Mouse (Mus musculus): ENCODE results near the gene Bnip2. TPM values are rescaled to one million over a fixed set of nuclear protein-coding genes. Genes with fewer than 3 reads are reported as not detected.

Bnip2 gene
- polyA plus RNA-seq, 1 experiment: 126 TPM

- DNase-seq (ENCODE audit: low spot score): no peak
These were observed 58.6 kb downstream of the Bnip2 start for GRCm38 (mm10) chr9:70047839-70048238.

GRCm38 (mm10) chr9:70048280-70048679 lies 59.0 kb downstream of the Bnip2 start:
- no peak for DNase-seq (ENCODE audit: low spot score)

- no peak for DNase-seq (ENCODE audit: low spot score)
These were observed 59.6 kb downstream of the Bnip2 start for GRCm38 (mm10) chr9:70048751-70049415.

DNA sequence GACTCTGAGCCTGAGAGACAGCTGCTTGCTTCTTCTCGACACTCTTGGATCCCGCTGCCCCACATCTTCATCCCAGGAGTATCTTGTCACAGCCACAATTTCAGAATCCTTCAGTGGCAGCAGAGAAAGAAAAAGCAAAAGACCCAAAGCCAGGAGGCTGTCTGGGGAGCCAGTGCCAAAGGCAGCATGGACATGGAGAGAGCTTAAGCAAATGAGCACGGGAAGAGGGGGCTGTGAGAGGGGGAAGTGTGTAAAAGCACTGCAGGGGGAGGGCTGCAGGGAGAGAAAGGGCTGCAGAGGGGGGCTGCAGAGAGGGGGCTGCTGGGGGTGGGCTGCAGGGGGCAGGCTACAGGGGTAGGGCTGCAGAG lies 60.1 kb downstream of the Bnip2 start:
- DNase-seq (ENCODE audit: low spot score): no peak

- no peak for DNase-seq (ENCODE audit: low spot score)
These were observed 60.6 kb downstream of the Bnip2 start for GRCm38 (mm10) chr9:70049839-70050238.

DNA sequence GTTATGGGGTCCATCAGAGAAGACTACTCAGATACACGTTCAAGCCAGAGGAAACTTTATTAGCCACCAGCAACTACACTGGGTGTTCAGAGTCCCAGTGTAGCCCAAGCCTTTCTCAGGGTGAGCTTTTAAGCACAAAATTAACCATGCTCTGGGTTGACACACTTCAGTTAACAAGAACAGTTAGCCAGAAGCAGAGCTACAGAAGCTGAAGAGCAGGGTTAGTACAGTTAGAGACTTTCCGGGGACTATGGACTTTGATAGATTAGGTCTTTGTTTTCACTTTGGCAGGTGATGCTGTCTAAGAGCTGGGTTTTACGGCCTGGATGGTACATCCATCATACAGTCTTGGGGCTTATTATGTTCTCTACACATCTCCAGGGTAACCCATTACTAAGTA lies 63.5 kb downstream of the Bnip2 start:
- DNase-seq (ENCODE audit: low spot score): no peak

GRCm38 (mm10) chr9:70053411-70053810 lies 64.1 kb downstream of the Bnip2 start:
- DNase-seq (ENCODE audit: low spot score): no peak

Other genes starting within 250 kb of the Bnip2 start
- gene Foxb1, start 228.5 kb upstream of the Bnip2 start, polyA plus RNA-seq (2012; rRNA removed): not detected in 2 replicates
- gene Gtf2a2, start 23.1 kb downstream of the Bnip2 start, polyA plus RNA-seq (2012; rRNA removed): 83.3 and 119 TPM in 2 replicates
- gene Gcnt3, start 48.6 kb downstream of the Bnip2 start, polyA plus RNA-seq (2012; rRNA removed): 2.6 TPM in 2 replicates
- gene Fam81a, start 153.1 kb downstream of the Bnip2 start, polyA plus RNA-seq (2012; rRNA removed): 1.6 and 2.0 TPM in 2 replicates
- 14.0 and 16.0 TPM in 2 replicates for gene Myo1e, start 217.9 kb downstream of the Bnip2 start, polyA plus RNA-seq (2012; rRNA removed)